Mouse (Mus musculus) ES-E14 (cell line): ENCODE measurements at regions not wholly inside any gene's neighbourhood (a gene's known extent, or its start where the extent isn't known, plus 50 kb on each side); places are given as distances from the start of the nearest gene placed in this dataset.
"Not testable (repeated sequence)": the region's sequence is repeated elsewhere in the genome, so short reads cannot be mapped to it uniquely, and the experiment has no call there.

Source experiments
- CHD2 ChIP-seq: IDR thresholded peaks from 2 replicates; pipeline ENCODE4 v1.6.1; 2014; ENCODE audit warnings: mild to moderate bottlenecking, low read depth, low read length, inconsistent platforms
- HCFC1 ChIP-seq: IDR thresholded peaks from 2 replicates; pipeline ENCODE4 v1.6.1; 2012; ENCODE audit warnings: low read length, inconsistent platforms, borderline replicate concordance; ENCODE audit not compliant: insufficient read depth
- MAFK ChIP-seq: IDR thresholded peaks from 2 replicates; pipeline ENCODE4 v1.6.1; 2014; ENCODE audit warnings: mild to moderate bottlenecking, low read depth, low read length, inconsistent platforms; ENCODE audit not compliant: insufficient read depth
- ZC3H11A ChIP-seq: IDR thresholded peaks from 2 replicates; pipeline ENCODE4 v1.6.1; 2012; ENCODE audit warnings: low read depth, mild to moderate bottlenecking, inconsistent platforms, low read length, borderline replicate concordance
- ZNF384 ChIP-seq: IDR thresholded peaks from 2 replicates; pipeline ENCODE4 v1.6.1; 2012; ENCODE audit warnings: low read depth, low read length, inconsistent platforms

DNA sequence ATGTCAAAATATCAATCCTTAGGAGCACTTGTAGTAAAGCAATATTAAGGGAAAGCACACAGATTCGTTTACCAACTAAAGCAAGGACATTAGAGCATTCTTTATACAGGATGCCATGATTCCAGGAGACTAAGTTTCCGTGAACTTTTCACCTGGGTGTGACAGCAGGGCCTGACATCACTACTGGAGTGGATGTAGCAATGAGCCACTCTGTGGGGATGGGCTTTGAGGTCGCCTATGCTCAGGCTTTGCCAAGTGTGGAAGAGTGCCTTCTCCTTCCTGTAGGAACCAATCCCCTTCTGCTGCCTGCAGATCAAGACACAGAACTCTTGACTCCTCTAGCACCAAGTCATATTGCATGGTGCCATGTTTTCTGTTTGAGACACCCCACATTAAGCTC, 85.3 kb upstream of the Trim24 start:
- not testable (repeated sequence) for TF ChIP-seq MAFK, ZC3H11A, ZNF384, HCFC1, CHD2
